Mouse (Mus musculus) CH12.LX (cell line): Measurements from ENCODE around the gene Pou1f1. TPM values are rescaled to one million over a fixed set of nuclear protein-coding genes. Genes with fewer than 3 reads are reported as not detected.

ENCODE experiments used
- DNase-seq: peaks from one replicate; pipeline ENCODE4 v3.0.0-alpha.2; 2013; ENCODE audit errors: extremely low read depth
- H3K27ac ChIP-seq: 2 replicates; pipeline ENCODE4 v1.5.1; 2012; ENCODE audit warnings: low read depth, mild to moderate bottlenecking, control low read depth, moderate library complexity; ENCODE audit not compliant: insufficient read depth
- H3K27me3 ChIP-seq: replicated peaks from 2 replicates; pipeline ENCODE3; 2012; ENCODE audit warnings: inconsistent platforms
- H3K36me3 ChIP-seq, 2 experiments: replicated peaks in 1 of 2; 2 replicates each; pipeline versions ENCODE3 to v1.6.1; 2012; ENCODE audit warnings: inconsistent platforms in 1 of 2, low read length in 1 of 2, mild to moderate bottlenecking in 1 of 2, mixed read lengths in 1 of 2, moderate library complexity in 1 of 2; ENCODE audit not compliant: control insufficient read depth in 1 of 2, insufficient read depth in 1 of 2
- H3K4me1 ChIP-seq, 2 experiments: 2 replicates each; pipeline ENCODE4 v1.6.1; 2012; ENCODE audit warnings: inconsistent platforms in 1 of 2, moderate library complexity in 1 of 2; ENCODE audit not compliant: insufficient read depth in 2 of 2, control insufficient read depth in 1 of 2
- H3K4me2 ChIP-seq: 2 replicates; pipeline ENCODE4 v1.6.1; 2012; ENCODE audit warnings: low read depth, mild to moderate bottlenecking, control low read depth; ENCODE audit not compliant: poor library complexity, insufficient read depth, severe bottlenecking
- H3K4me3 ChIP-seq, 3 experiments: fragments of 150-350 bp in 1 of 3; sonication (generic) in 1 of 3; replicated peaks in 1 of 3; 2 replicates each; pipeline versions ENCODE3 to v1.5.1; 2011 to 2012; ENCODE audit warnings: low read depth in 2 of 3, low read length in 2 of 3, mild to moderate bottlenecking in 2 of 3, moderate library complexity in 2 of 3, control low read depth in 1 of 3, improper control_type of control experiment in 1 of 3, inconsistent platforms in 1 of 3, mixed read lengths in 1 of 3; ENCODE audit not compliant: poor library complexity in 1 of 3
- H3K79me2 ChIP-seq: replicated peaks from 2 replicates; pipeline ENCODE4 v1.6.1; 2012; ENCODE audit warnings: mild to moderate bottlenecking, moderate library complexity; ENCODE audit not compliant: control insufficient read depth, poor library complexity, insufficient read depth, severe bottlenecking; ENCODE audit errors: extremely low read depth
- H3K9ac ChIP-seq: 2 replicates; pipeline ENCODE4 v1.6.1; 2012; ENCODE audit warnings: low read depth, mild to moderate bottlenecking, control low read depth, moderate library complexity; ENCODE audit not compliant: insufficient read depth
- H3K9me3 ChIP-seq: replicated peaks from 2 replicates; pipeline ENCODE3; 2012; ENCODE audit warnings: low read length, inconsistent platforms, mixed read lengths
- CHD1 ChIP-seq: IDR thresholded peaks from 2 replicates; pipeline ENCODE4 v1.6.1; 2012; ENCODE audit warnings: low read depth, low read length, improper control_type of control experiment, inconsistent platforms
- CTCF ChIP-seq, 2 experiments: IDR thresholded peaks in 1 of 2; conservative IDR thresholded peaks in 1 of 2; 2 replicates each; pipeline ENCODE4 v1.5.1; 2011 to 2012; ENCODE audit warnings: low read depth in 2 of 2, low read length in 2 of 2, improper control_type of control experiment in 1 of 2, inconsistent platforms in 1 of 2, mild to moderate bottlenecking in 1 of 2, moderate library complexity in 1 of 2
- E2F4 ChIP-seq: IDR thresholded peaks from 2 replicates; pipeline ENCODE4 v1.6.1; 2011; ENCODE audit warnings: low read depth, low read length, improper control_type of control experiment; ENCODE audit not compliant: insufficient replicate concordance
- ELF1 ChIP-seq: IDR thresholded peaks from 2 replicates; pipeline ENCODE4 v1.6.1; 2014; ENCODE audit warnings: low read depth, mild to moderate bottlenecking, inconsistent platforms, low read length, improper control_type of control experiment
- EP300 ChIP-seq: IDR thresholded peaks from 2 replicates; pipeline ENCODE4 v1.6.1; 2011; ENCODE audit warnings: low read length, improper control_type of control experiment
- HCFC1 ChIP-seq: IDR thresholded peaks from 2 replicates; pipeline ENCODE4 v1.6.1; 2012; ENCODE audit warnings: low read depth, mild to moderate bottlenecking, inconsistent platforms, low read length, improper control_type of control experiment
- IRF4 ChIP-seq: IDR thresholded peaks from 2 replicates; pipeline ENCODE4 v1.6.1; 2014; ENCODE audit warnings: low read depth, mild to moderate bottlenecking, inconsistent platforms, low read length, improper control_type of control experiment
- JUN ChIP-seq: IDR thresholded peaks from 2 replicates; pipeline ENCODE4 v1.6.1; 2011; ENCODE audit warnings: low read depth, mild to moderate bottlenecking, low read length, improper control_type of control experiment, moderate library complexity; ENCODE audit not compliant: insufficient read depth
- MAFK ChIP-seq: IDR thresholded peaks from 2 replicates; pipeline ENCODE4 v1.6.1; 2011; ENCODE audit warnings: low read length, improper control_type of control experiment; ENCODE audit not compliant: insufficient replicate concordance
- MAX ChIP-seq: IDR thresholded peaks from 2 replicates; pipeline ENCODE4 v1.6.1; 2011; ENCODE audit warnings: low read length, improper control_type of control experiment
- MXI1 ChIP-seq: IDR thresholded peaks from 2 replicates; pipeline ENCODE4 v1.6.1; 2011; ENCODE audit warnings: mild to moderate bottlenecking, low read depth, low read length, improper control_type of control experiment
- NELFE ChIP-seq: IDR thresholded peaks from 2 replicates; pipeline ENCODE4 v1.6.1; 2011; ENCODE audit warnings: low read depth, low read length, improper control_type of control experiment
- NRF1 ChIP-seq: IDR thresholded peaks from 2 replicates; pipeline ENCODE4 v1.6.1; 2014; ENCODE audit warnings: low read depth, mild to moderate bottlenecking, inconsistent platforms, low read length, improper control_type of control experiment, moderate library complexity
- PAX5 ChIP-seq: IDR thresholded peaks from 2 replicates; pipeline ENCODE4 v1.6.1; 2012; ENCODE audit warnings: low read length, inconsistent platforms, mixed read lengths
- RAD21 ChIP-seq: IDR thresholded peaks from 2 replicates; pipeline ENCODE4 v1.6.1; 2011; ENCODE audit warnings: low read depth, mild to moderate bottlenecking, low read length, improper control_type of control experiment, moderate library complexity
- RCOR1 ChIP-seq: conservative IDR thresholded peaks from 2 replicates; pipeline ENCODE4 v1.6.1; 2012; ENCODE audit warnings: low read depth, mild to moderate bottlenecking, inconsistent platforms, low read length, improper control_type of control experiment
- SIN3A ChIP-seq: IDR thresholded peaks from 2 replicates; pipeline ENCODE4 v1.6.1; 2012; ENCODE audit warnings: low read length, improper control_type of control experiment, inconsistent platforms
- SMC3 ChIP-seq: IDR thresholded peaks from 2 replicates; pipeline ENCODE4 v1.6.1; 2011; ENCODE audit warnings: low read depth, low read length, improper control_type of control experiment
- USF1 ChIP-seq: IDR thresholded peaks from 2 replicates; pipeline ENCODE4 v1.6.1; 2014; ENCODE audit warnings: low read depth, mild to moderate bottlenecking, inconsistent platforms, low read length, improper control_type of control experiment
- USF2 ChIP-seq: conservative IDR thresholded peaks from 2 replicates; pipeline ENCODE4 v1.6.1; 2011; ENCODE audit warnings: low read depth, low read length, improper control_type of control experiment
- dilution Hi-C: fragments of 300-500 bp; cut with MboI; formaldehyde crosslinking; loops from 2 replicates; pipeline ENCODE4 v1.14.3; 2020; ENCODE audit warnings: low sequenced_read_pairs; ENCODE audit not compliant: extremely low pct_unique_long_range_greater_than_20kb, extremely low pct_ligation_motif_present
- in situ Hi-C: fragments of 300-500 bp; cut with MboI; formaldehyde crosslinking; loops from 3 replicates; pipeline ENCODE4 v1.14.3; 2019; ENCODE audit warnings: low sequenced_read_pairs, low pct_ligation_motif_present, low pct_unique_long_range_greater_than_20kb, mixed read lengths
- polyA plus RNA-seq: library from polyadenylated mRNA; unstranded; fragments of >175 nt; gene quantifications from 2 replicates; pipeline ENCODE4 v1.2.1, GENCODE M21; 2012; ENCODE audit warnings: low read depth; ENCODE audit not compliant: insufficient read length
- total RNA-seq, 2 experiments: library from RNA; depleted of rRNA; stranded (reverse); fragments of 300-350 nt in 1 of 2; fragments of >200 nt in 1 of 2; gene quantifications; 2 replicates each; pipeline ENCODE4 v1.2.3; 2012 to 2014

The Pou1f1 gene
- total and polyA plus RNA-seq, 3 experiments = not detected

- Histone ChIP-seq H3K4me2 (no peak overlapping the region), H3K9ac (no peak overlapping the region), H3K27me3 (no peaks in the 10 kb centered on the region), H3K36me3 (peaks cover 0 to 2% of the 10 kb centered on the region in 2 experiments), H3K9me3 (no peaks in the 10 kb centered on the region), H3K4me3 (no peak overlapping the region), H3K79me2 (no peaks in the 10 kb centered on the region), H3K4me1 (peaks cover 0 to 4% of the 10 kb centered on the region in 2 experiments; a peak in 2 of 4 replicates), H3K27ac (no peak overlapping the region)
- TF ChIP-seq NELFE = no peak
- no peak for TF ChIP-seq CHD1
- no peak for TF ChIP-seq USF2
- no peak for TF ChIP-seq MAFK
- in situ Hi-C loops = no loop called here
- no peak for DNase-seq
- dilution Hi-C loops = no loop called here
These were observed 11.4 kb downstream of the Pou1f1 start for GRCm38 (mm10) chr16:65531663-65532062.

- TF ChIP-seq IRF4 (no peak), MXI1 (no peak), USF1 (no peak), JUN (no peak), SMC3 (peak; percentile 61), RCOR1 (no peak), HCFC1 (no peak), PAX5 (no peak), RAD21 (peak; percentile 72), NRF1 (no peak), MAX (no peak), EP300 (no peak), SIN3A (no peak), ELF1 (no peak), E2F4 (no peak), CTCF (conservative IDR thresholded peaks at IDR 0.05 in 1 of 2, IDR thresholded peaks at IDR 0.05 in 1 of 2; ENCODE audit: low read depth in 2 of 2, low read length in 2 of 2) (peak; percentile 26 to 83; a peak in 3 of 4 replicates)
- TF ChIP-seq, all 38 proteins: peak for 3
- peak; percentile 69 for DNase-seq
- in situ Hi-C loops = no loop called here
- no peaks in the 10 kb centered on the region for H3K27me3 ChIP-seq
- H3K4me1 ChIP-seq = peaks cover 0 to 4% of the 10 kb centered on the region in 2 experiments; a peak in 2 of 4 replicates
- H3K27ac ChIP-seq = no peak overlapping the region
- dilution Hi-C loops = no loop called here
- peak overlapping the region; percentile 92 for H3K4me2 ChIP-seq
- no peaks in the 10 kb centered on the region for H3K79me2 ChIP-seq
- no peaks in the 10 kb centered on the region for H3K9me3 ChIP-seq
- peak overlapping the region; percentile 23; the same call in 1 of the 2 replicates for H3K9ac ChIP-seq
- no peak overlapping the region for H3K4me3 ChIP-seq
- peaks cover 0 to 8% of the 10 kb centered on the region in 2 experiments for H3K36me3 ChIP-seq
These were observed 13.1 kb downstream of the Pou1f1 start for GRCm38 (mm10) chr16:65533315-65533999.
